Mouse (Mus musculus) frontal cortex, adult 2 months (tissue): Measurements from ENCODE around the gene Got1. TPM values are rescaled to one million over a fixed set of nuclear protein-coding genes. Genes with fewer than 3 reads are reported as not detected.

Experiments used
- DNase-seq, 2 experiments: peaks; one replicate each; pipeline ENCODE4 v3.0.0; 2022; ENCODE audit warnings: low spot score in 1 of 2; ENCODE audit errors: extremely low spot score in 1 of 2
- polyA plus RNA-seq: library from polyadenylated mRNA; depleted of rRNA; stranded (reverse); fragments of >200 nt; gene quantifications from 2 replicates; pipeline ENCODE4 v1.2.3, GENCODE M21; 2012; rRNA removed

The Got1 gene
- polyA plus RNA-seq, 1 experiment = 348 TPM

GRCm38 (mm10) chr19:43451563-43451962 lies 72.8 kb downstream of the Got1 start:
- no peak for DNase-seq

Other genes starting within 250 kb of the Got1 start
- 0.11 and 0.24 TPM in 2 replicates for gene Hpse2, start 136.2 kb downstream of the Got1 start, polyA plus RNA-seq
- 47.0 and 49.4 TPM in 2 replicates for gene Cnnm1, start 84.2 kb downstream of the Got1 start, polyA plus RNA-seq
- gene Nkx2-3, start 87.7 kb upstream of the Got1 start, polyA plus RNA-seq = 0.04 TPM in 1 of 2 replicates, not detected in the other
- 101 and 102 TPM in 2 replicates for gene Slc25a28, start 150.3 kb upstream of the Got1 start, polyA plus RNA-seq
- 8.7 and 9.3 TPM in 2 replicates for gene Entpd7, start 165.1 kb upstream of the Got1 start, polyA plus RNA-seq
- 8.1 and 8.7 TPM in 2 replicates for gene Cutc, start 228.4 kb upstream of the Got1 start, polyA plus RNA-seq
- gene Cox15, start 228.4 kb upstream of the Got1 start, polyA plus RNA-seq = 15.0 and 15.4 TPM in 2 replicates